Comparison of ENCODE assay signal across 8 mouse cellular contexts in the genomic region with DNA sequence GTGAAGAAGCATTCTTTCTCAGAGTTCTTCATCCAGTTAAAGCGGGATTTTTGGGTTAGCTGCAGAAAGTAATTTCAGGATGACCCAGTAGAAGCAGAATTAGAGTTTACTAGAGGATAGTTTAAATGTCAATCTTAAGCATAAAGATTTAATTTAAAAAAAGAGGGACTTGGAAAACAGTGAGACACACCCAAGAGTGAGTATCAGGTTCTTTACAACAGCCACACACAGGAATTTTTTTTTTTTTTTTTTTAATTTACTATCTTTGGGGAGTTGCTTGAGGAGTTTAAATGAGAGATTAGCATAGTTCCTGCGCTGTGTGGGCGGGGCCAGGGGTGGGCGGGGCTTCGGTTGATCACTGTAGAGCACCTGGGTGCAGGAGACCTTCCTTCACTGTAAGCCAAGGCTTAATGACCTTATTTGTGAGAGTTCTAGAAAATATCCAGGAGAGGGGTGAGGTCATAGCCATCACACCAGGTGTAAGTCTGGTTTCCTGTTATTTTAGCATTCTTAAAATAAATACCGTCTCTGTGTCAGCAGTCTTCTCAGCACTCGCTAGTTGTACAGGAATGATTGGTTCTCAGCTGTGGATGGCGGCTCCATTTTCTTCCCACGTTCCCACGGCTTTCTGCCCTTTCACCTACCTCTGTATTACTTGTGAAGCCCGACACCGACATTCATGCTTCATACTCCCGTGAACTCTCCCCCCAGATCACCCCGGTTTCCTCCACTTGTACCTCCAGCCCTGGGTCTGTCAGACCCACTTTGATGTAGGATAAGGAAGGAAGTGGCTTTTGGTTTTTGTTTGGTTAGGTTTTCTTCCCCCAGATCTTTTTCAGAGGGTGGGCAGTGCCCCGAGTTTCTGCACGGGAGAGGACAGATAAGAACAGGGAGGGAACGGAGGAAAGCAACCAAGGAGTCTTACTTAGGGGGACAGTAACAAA. TPM values are rescaled to one million over a fixed set of nuclear protein-coding genes. Genes with fewer than 3 reads are reported as not detected.
DNase-seq lines count a peak whose midpoint lies in the region; ATAC-seq and TF ChIP-seq lines count a peak whose summit lies in the region.

No protein-coding gene starts in this region.

- no peak overlapping the region for H3K4me3 ChIP-seq in forebrain, embryonic 11.5 days (ENCODE audit: low read depth, low read length)
- H3K4me3 ChIP-seq in forebrain, embryonic 16.5 days (replicated peaks; ENCODE audit: low read length): no peak overlapping the region
- H3K4me3 ChIP-seq in testis, adult 2 months (ENCODE audit: control insufficient read depth, low read depth, low read length): peak overlapping the region; percentile 3; the same call in 1 of the 2 replicates
- H3K4me3 ChIP-seq in liver, embryonic 13.5 days (replicated peaks): peak overlapping the region; percentile 58

- no peak for TF ChIP-seq POLR2A in testis, adult 2 months (IDR thresholded peaks at IDR 0.05; ENCODE audit: control insufficient read depth, low read depth, low read length)

- H3K36me3 ChIP-seq in forebrain, embryonic 11.5 days (ENCODE audit: control insufficient read depth, insufficient read depth, low read length): no peaks in the 10 kb centered on the region
- H3K36me3 ChIP-seq in forebrain, embryonic 16.5 days (ENCODE audit: control insufficient read depth, insufficient read depth): no peaks in the 10 kb centered on the region
- H3K36me3 ChIP-seq in testis, adult 2 months (ENCODE audit: control insufficient read depth, insufficient read depth, low read length): no peaks in the 10 kb centered on the region
- H3K36me3 ChIP-seq in liver, embryonic 13.5 days: no peaks in the 10 kb centered on the region

- no peak overlapping the region for H3K9ac ChIP-seq in forebrain, embryonic 11.5 days (ENCODE audit: low read length)
- no peak overlapping the region for H3K9ac ChIP-seq in forebrain, embryonic 16.5 days (replicated peaks; ENCODE audit: low read depth, low read length)
- peak overlapping the region; percentile 67 for H3K9ac ChIP-seq in liver, embryonic 13.5 days

- DNase-seq in forebrain, embryonic 11.5 days (ENCODE audit: low spot score): no peak
- DNase-seq in testis, postnatal 14 days (ENCODE audit: low spot score): no peak
- peak; percentile 22 for DNase-seq in liver, embryonic 13.5 days
- DNase-seq in thymus, postnatal 4 days: peak; percentile 53
- DNase-seq in adrenal gland, adult 2 months: no peak
- DNase-seq in gastrocnemius, postnatal 10 days: no peak

- H3K27me3 ChIP-seq in forebrain, embryonic 11.5 days (ENCODE audit: control insufficient read depth, insufficient read depth, low read length): 0 out of 2 replicates have a peak, but pooled peaks cover 3% of the 10 kb centered on the region
- 0 out of 2 replicates have a peak, but pooled peaks cover 3% of the 10 kb centered on the region for H3K27me3 ChIP-seq in forebrain, embryonic 16.5 days (replicated peaks; ENCODE audit: control insufficient read depth, insufficient read depth, low read length)
- H3K27me3 ChIP-seq in testis, adult 2 months (ENCODE audit: control insufficient read depth, insufficient read depth, low read length): no peaks in the 10 kb centered on the region
- 0 out of 2 replicates have a peak, but pooled peaks cover 3% of the 10 kb centered on the region for H3K27me3 ChIP-seq in liver, embryonic 13.5 days

- no peak for TF ChIP-seq CTCF in testis, adult 2 months (IDR thresholded peaks at IDR 0.05; ENCODE audit: control insufficient read depth, insufficient read depth, insufficient replicate concordance, low read depth, low read length)

- H3K9me3 ChIP-seq in forebrain, embryonic 11.5 days (ENCODE audit: control insufficient read depth, low read length): no peaks in the 10 kb centered on the region
- no peaks in the 10 kb centered on the region for H3K9me3 ChIP-seq in forebrain, embryonic 16.5 days (ENCODE audit: control insufficient read depth, low read length)
- H3K9me3 ChIP-seq in liver, embryonic 13.5 days (replicated peaks): no peaks in the 10 kb centered on the region

- H3K4me1 ChIP-seq in forebrain, embryonic 11.5 days (replicated peaks; ENCODE audit: control insufficient read depth, insufficient read depth, low read length): no peaks in the 10 kb centered on the region
- H3K4me1 ChIP-seq in forebrain, embryonic 16.5 days (replicated peaks; ENCODE audit: control insufficient read depth, insufficient read depth, low read length): no peaks in the 10 kb centered on the region
- peaks cover 7% of the 10 kb centered on the region for H3K4me1 ChIP-seq in testis, adult 2 months (ENCODE audit: control insufficient read depth, insufficient read depth, low read length)
- H3K4me1 ChIP-seq in liver, embryonic 13.5 days (replicated peaks): peaks cover 20% of the 10 kb centered on the region

- ATAC-seq in forebrain, embryonic 11.5 days (replicated peaks; ENCODE audit: low FRiP score): 0 out of 2 replicates have a peak, but pooled peaks have one; percentile 51
- no peak for ATAC-seq in forebrain, embryonic 16.5 days
- peak; percentile 91 for ATAC-seq in liver, embryonic 13.5 days (ENCODE audit: low read depth)

- no peak overlapping the region for H3K4me2 ChIP-seq in forebrain, embryonic 11.5 days (ENCODE audit: low read depth, low read length, severe bottlenecking)
- no peak overlapping the region for H3K4me2 ChIP-seq in forebrain, embryonic 16.5 days (ENCODE audit: low read length)
- H3K4me2 ChIP-seq in liver, embryonic 13.5 days: peak overlapping the region; percentile 84

- 38% methylated on average over 17 of the region's 17 CpGs for WGBS in forebrain, embryonic 11.5 days
- WGBS in forebrain, embryonic 16.5 days: 38% methylated on average over 17 of the region's 17 CpGs
- WGBS in liver, embryonic 13.5 days (ENCODE audit: insufficient replicate concordance): 4% methylated on average over 17 of the region's 17 CpGs

- no peak overlapping the region for H3K27ac ChIP-seq in forebrain, embryonic 11.5 days (ENCODE audit: low read depth, low read length)
- no peak overlapping the region for H3K27ac ChIP-seq in forebrain, embryonic 16.5 days (ENCODE audit: low read length)
- no peak overlapping the region for H3K27ac ChIP-seq in testis, adult 2 months (ENCODE audit: control insufficient read depth, insufficient read depth, low read depth, low read length)
- H3K27ac ChIP-seq in liver, embryonic 13.5 days: peak overlapping the region; percentile 77

RNA-seq across cellular contexts. Expression of a gene that starts 6.6 kb away (rescaled TPM):
- 27.9 and 31.0 TPM in 2 replicates for polyA plus RNA-seq in forebrain, embryonic 11.5 days (2014; fragmentation: Nextera tagmentation; extraction: Ambion mirVana)
- polyA plus RNA-seq in forebrain, embryonic 16.5 days (2015; fragmentation: Nextera tagmentation; extraction: Ambion mirVana): 11.5 and 11.6 TPM in 2 replicates
- 37.8 and 40.7 TPM in 2 replicates for polyA plus RNA-seq in testis, adult 2 months (2012; rRNA removed)
- 7.0 and 10.2 TPM in 2 replicates for polyA plus RNA-seq in liver, embryonic 13.5 days (2015; fragmentation: Nextera tagmentation; extraction: Ambion mirVana)
- 10 to 100 TPM in 1 of 2 experiments, 1 to 10 TPM in 1; 9.7 to 14.2 TPM for total RNA-seq in adrenal gland, adult 2 months (2021)
- 7.4 and 10.2 TPM in 2 replicates for polyA plus RNA-seq in adrenal gland, adult 2 months (2012; rRNA removed)
- total RNA-seq in gastrocnemius, postnatal 10 days (2021): 10 to 100 TPM; 35.5 to 36.8 TPM

RNA-seq across cellular contexts. Expression of a gene that starts 56.7 kb away (rescaled TPM):
- polyA plus RNA-seq in forebrain, embryonic 11.5 days (2014; fragmentation: Nextera tagmentation; extraction: Ambion mirVana): 27.7 and 29.7 TPM in 2 replicates
- 23.6 and 29.2 TPM in 2 replicates for polyA plus RNA-seq in forebrain, embryonic 16.5 days (2015; fragmentation: Nextera tagmentation; extraction: Ambion mirVana)
- polyA plus RNA-seq in testis, adult 2 months (2012; rRNA removed): 0.43 and 0.64 TPM in 2 replicates
- polyA plus RNA-seq in liver, embryonic 13.5 days (2015; fragmentation: Nextera tagmentation; extraction: Ambion mirVana): 25.4 and 31.1 TPM in 2 replicates
- 10 to 100 TPM; 16.5 to 22.8 TPM for total RNA-seq in adrenal gland, adult 2 months (2021)
- polyA plus RNA-seq in adrenal gland, adult 2 months (2012; rRNA removed): 4.3 TPM in 2 replicates
- 1 to 10 TPM; 7.0 to 8.5 TPM for total RNA-seq in gastrocnemius, postnatal 10 days (2021)

Comparison
In these comparisons a context has a peak if more than half of its experiments do, and no peak if none do; other contexts are left out.
1. DNase-seq: peak in liver, embryonic 13.5 days (single experiment) and thymus, postnatal 4 days (single experiment); none in forebrain, embryonic 11.5 days (single experiment), testis, postnatal 14 days (single experiment), adrenal gland, adult 2 months (single experiment) and gastrocnemius, postnatal 10 days (single experiment).
2. H3K4me3 ChIP-seq: peak in testis, adult 2 months (single experiment) and liver, embryonic 13.5 days (single experiment); none in forebrain, embryonic 11.5 days (single experiment) and forebrain, embryonic 16.5 days (single experiment).